ENCODE assay signal across 2 mouse cellular contexts in the genomic region with DNA sequence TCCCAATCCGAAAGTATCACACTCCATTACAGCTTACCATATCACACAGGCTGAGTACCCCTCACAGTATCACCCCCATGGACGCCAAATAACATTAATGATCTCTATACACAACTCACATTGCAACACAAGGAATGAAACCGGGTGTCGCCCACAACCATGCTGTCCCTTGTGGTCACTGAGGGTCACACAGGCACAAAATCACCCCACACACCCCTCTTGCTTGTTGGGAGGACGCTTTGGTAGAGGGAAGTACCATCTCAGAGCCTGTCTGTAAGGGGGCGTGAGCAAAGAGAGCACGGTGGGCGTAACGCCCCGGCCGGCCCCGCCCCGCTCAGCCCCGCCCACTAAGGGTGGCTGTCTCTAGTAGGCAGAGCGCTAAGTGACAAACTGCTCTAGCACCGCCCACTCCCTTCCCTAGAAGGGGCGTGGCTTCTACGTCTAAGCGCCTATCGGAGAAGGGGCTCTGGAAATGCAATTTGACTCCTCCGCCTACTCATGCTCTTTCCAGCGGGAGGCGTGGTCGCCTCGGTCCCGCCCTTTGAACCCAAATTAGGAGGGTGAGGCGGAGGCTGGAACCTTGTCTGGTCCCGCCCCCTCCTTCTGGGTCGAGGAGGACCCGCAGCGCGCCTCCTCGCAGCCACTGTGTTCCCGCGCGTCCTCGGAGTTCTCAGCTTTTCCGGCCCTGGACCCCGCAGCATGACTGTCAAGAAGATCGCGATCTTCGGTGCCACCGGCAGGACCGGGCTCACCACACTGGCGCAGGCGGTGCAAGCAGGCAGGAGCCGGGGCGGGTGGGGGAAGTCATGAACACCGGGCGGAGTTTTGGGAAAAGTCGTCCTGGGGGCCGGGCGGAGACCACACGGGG.
TF ChIP-seq lines count a peak whose summit lies in the region.

TSS of gene Sptbn4 (minus strand) at position 268 of the 868 bp plus-strand sequence.
TSS of gene Blvrb (plus strand) at position 560 of the 868 bp plus-strand sequence.

TF ChIP-seq in C2C12, 6 proteins besides CTCF, POLR2A, EP300 and RAD21 (continued from another document):
- TF ChIP-seq FOSL1 (IDR thresholded peaks at IDR 0.05; ENCODE audit: insufficient read depth, low read length, poor library complexity, severe bottlenecking) = no peak

TF ChIP-seq in myocyte, 11 proteins besides CTCF, POLR2A, EP300 and RAD21 (continued from another document):
- TF ChIP-seq TCF12 (IDR thresholded peaks at IDR 0.05; ENCODE audit: insufficient read depth, poor library complexity, severe bottlenecking) (no peak), REST (IDR thresholded peaks at IDR 0.05; ENCODE audit: insufficient read depth, insufficient read length) (no peak), E2F4 (IDR thresholded peaks at IDR 0.05; ENCODE audit: insufficient read depth) (no peak), SRF (IDR thresholded peaks at IDR 0.05; ENCODE audit: control insufficient read depth, insufficient read length, low read depth) (peak; percentile 90), TCF3 (IDR thresholded peaks at IDR 0.05; ENCODE audit: insufficient read length, low read depth) (no peak), MAX (IDR thresholded peaks at IDR 0.05; ENCODE audit: low read depth) (no peak), MYOG (IDR thresholded peaks at IDR 0.05; ENCODE audit: control insufficient read depth in 1 of 3, insufficient read depth in 1 of 3, insufficient read length in 2 of 3, low read depth in 2 of 3) (peak in 1 of 3 experiments; percentile 26), MYOD1 (IDR thresholded peaks at IDR 0.05; ENCODE audit: control insufficient read depth in 1 of 3, insufficient read length in 2 of 3, low read depth in 2 of 3) (no peak), CEBPB (IDR thresholded peaks at IDR 0.05; ENCODE audit: insufficient read depth, poor library complexity, severe bottlenecking) (no peak), USF1 (IDR thresholded peaks at IDR 0.05; ENCODE audit: low read depth) (no peak)
